Mouse (Mus musculus) kidney, adult 10 weeks (tissue): Measurements from ENCODE around the gene C130074G19Rik. TPM values are rescaled to one million over a fixed set of nuclear protein-coding genes. Genes with fewer than 3 reads are reported as not detected.

Experiments used
- polyA plus RNA-seq: library from polyadenylated mRNA; stranded (reverse); fragments of 350-450 nt; fragmentation: Illumina TruSeq; extraction: RNeasy Lipid Tissue Mini Kit (QIAGEN cat#74804); gene quantifications from one replicate; pipeline ENCODE4 v1.2.3, GENCODE M21; 2014; ENCODE audit warnings: low read depth, low replicate concordance

Gene C130074G19Rik
- 86.3 TPM for polyA plus RNA-seq

GRCm38 (mm10) chr1:184882281-184883268 is at the start of gene C130074G19Rik:
Gene C130074G19Rik (minus strand): TSS chr1:184883218.

DNA sequence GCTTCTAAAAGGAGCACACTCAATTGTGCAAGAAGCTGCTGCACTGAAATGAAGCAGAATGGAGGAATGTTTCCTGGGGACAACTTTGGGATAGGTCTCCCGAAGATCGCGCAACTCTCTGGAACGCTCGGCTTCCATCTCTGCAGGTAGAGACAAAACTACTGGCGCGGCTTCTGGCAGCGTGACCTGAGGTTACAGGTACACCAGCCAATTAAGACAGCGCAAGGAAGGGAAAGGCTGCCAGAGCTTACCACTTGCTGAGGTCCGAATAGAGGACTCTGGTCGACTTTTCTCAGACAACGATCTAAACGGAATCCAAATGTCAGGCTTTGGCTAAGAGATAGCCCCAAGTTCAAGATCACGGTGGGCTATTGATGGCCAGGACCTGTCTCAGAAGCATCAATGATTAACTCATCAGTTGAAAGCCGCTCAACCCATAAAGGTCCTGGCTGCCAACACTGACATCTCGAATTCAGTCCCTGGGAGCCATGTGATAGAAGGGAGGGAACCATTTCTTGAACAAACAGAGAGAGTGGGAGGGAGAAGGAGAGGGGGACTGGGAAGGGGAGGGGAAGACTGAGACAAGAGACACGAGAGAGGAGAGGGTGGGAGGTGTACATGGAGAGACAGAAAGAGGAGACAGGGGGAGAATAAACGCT is 36.8 kb downstream of the C130074G19Rik start, which contains the start of gene Marc2:
Gene Marc2, minus strand, starts transcription at position 360 of the 659 bp plus-strand sequence.

Other genes with a start within 250 kb of the C130074G19Rik start
- not detected for gene Hlx, start 150.6 kb downstream of the C130074G19Rik start, polyA plus RNA-seq
- 0.85 TPM for gene Marc1, start 71.9 kb downstream of the C130074G19Rik start, polyA plus RNA-seq
- 268 TPM for gene Marc2, start 36.8 kb downstream of the C130074G19Rik start, polyA plus RNA-seq
- gene Mark1, start 116.4 kb upstream of the C130074G19Rik start, polyA plus RNA-seq = 8.0 TPM